Mouse (Mus musculus): ENCODE measurements around the gene Ngdn. TPM values are rescaled to one million over a fixed set of nuclear protein-coding genes. Genes with fewer than 3 reads are reported as not detected.

Gene Ngdn
- polyA plus RNA-seq, 1 experiment from 2014 or later, result 61.9 TPM

GRCm38 (mm10) chr14:55052496-55052895, 37.2 kb downstream of the Ngdn start:
- H3K4me2 ChIP-seq, result peak overlapping the region; percentile 52
- peak overlapping the region; percentile 97 for H3K27ac ChIP-seq (replicated peaks)
- no peaks in the 10 kb centered on the region for H3K9me3 ChIP-seq
- peaks cover 56% of the 10 kb centered on the region for H3K4me1 ChIP-seq (replicated peaks)
- no peak overlapping the region for H3K4me3 ChIP-seq
- H3K27me3 ChIP-seq, result no peaks in the 10 kb centered on the region
- WGBS, result 30% methylated on average over 9 of the region's 9 CpGs
- H3K36me3 ChIP-seq, result no peaks in the 10 kb centered on the region
- 0 out of 2 replicates have a peak overlapping the region, but pooled peaks have one; percentile 8 for H3K9ac ChIP-seq
- peak; percentile 44 for ATAC-seq (ENCODE audit: low read depth)

DNA sequence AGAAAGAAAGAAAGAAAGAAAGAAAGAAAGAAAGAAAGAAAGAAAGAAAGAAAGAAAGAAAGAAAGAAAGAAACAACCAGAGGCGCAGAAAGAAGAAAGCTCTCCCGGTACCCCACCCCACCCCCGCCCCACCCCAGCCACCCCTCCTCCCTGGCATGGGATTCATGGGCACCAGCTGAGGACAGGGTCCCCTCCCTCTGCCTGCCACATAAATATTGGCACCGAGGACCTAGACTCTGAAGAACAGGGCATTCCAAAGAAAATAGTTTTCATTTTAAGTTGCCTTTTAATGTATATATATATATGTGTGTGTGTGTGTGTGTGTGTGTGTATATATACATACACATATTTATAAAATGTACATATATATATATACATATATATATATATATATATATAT, 37.8 kb downstream of the Ngdn start:
- H3K27me3 ChIP-seq, result no peaks in the 10 kb centered on the region

DNA sequence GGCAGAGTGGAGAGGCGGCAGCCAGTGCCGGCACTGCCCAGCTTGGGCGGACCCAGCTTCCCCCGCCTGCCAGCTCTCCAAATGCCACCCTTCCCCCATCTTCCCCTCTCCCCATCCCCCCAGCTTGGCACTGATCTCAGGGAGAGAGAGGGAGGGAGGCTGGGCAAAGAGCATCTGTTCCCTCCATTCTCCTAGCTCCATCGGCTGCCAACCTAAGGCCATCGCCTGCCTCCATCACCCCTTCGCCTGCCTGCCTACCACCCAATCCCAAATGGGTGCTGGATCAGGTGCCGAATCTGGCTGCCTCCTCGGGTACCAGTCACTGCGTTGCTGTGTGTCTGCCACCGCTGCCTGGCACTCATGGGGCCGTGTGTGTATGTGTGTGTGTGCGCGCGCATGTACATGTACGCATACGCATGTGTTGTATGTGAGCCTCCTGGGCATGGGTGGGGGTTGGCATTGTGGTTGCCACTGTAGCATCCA, 38.5 kb downstream of the Ngdn start:
- peak overlapping the region; percentile 52 for H3K4me2 ChIP-seq
- peak overlapping the region; percentile 47 for H3K9ac ChIP-seq
- no peaks in the 10 kb centered on the region for H3K36me3 ChIP-seq
- H3K9me3 ChIP-seq, result no peaks in the 10 kb centered on the region
- peak overlapping the region; percentile 97 for H3K27ac ChIP-seq (replicated peaks)
- H3K27me3 ChIP-seq, result no peaks in the 10 kb centered on the region
- H3K4me1 ChIP-seq (replicated peaks), result peaks cover 67% of the 10 kb centered on the region
- peak overlapping the region; percentile 34 for H3K4me3 ChIP-seq
- peak; percentile 81 for ATAC-seq (ENCODE audit: low read depth)
- WGBS, result 50% methylated on average over 17 of the region's 17 CpGs

More for the DNA sequence above, 37.8 kb downstream of the Ngdn start:
- Histone ChIP-seq H3K9me3 (no peaks in the 10 kb centered on the region), H3K27ac (replicated peaks) (peak overlapping the region; percentile 97), H3K36me3 (no peaks in the 10 kb centered on the region), H3K4me3 (peak overlapping the region; percentile 34; the same call in 1 of the 2 replicates), H3K9ac (no peak overlapping the region), H3K4me1 (replicated peaks) (peaks cover 62% of the 10 kb centered on the region), H3K4me2 (peak overlapping the region; percentile 52)
- ATAC-seq (ENCODE audit: low read depth), result no peak
- WGBS, result 47% methylated on average over 4 of the region's 4 CpGs

GRCm38 (mm10) chr14:55054191-55054749, 39.0 kb downstream of the Ngdn start:
- H3K36me3 ChIP-seq, result no peaks in the 10 kb centered on the region
- peak; percentile 41 for ATAC-seq (ENCODE audit: low read depth)
- H3K27me3 ChIP-seq, result no peaks in the 10 kb centered on the region
- WGBS, result 61% methylated on average over 10 of the region's 10 CpGs
- H3K4me3 ChIP-seq, result peak overlapping the region; percentile 34
- H3K9ac ChIP-seq, result peak overlapping the region; percentile 47
- peaks cover 73% of the 10 kb centered on the region for H3K4me1 ChIP-seq (replicated peaks)
- H3K4me2 ChIP-seq, result peak overlapping the region; percentile 52
- H3K9me3 ChIP-seq, result no peaks in the 10 kb centered on the region
- peak overlapping the region; percentile 97 for H3K27ac ChIP-seq (replicated peaks)

DNA sequence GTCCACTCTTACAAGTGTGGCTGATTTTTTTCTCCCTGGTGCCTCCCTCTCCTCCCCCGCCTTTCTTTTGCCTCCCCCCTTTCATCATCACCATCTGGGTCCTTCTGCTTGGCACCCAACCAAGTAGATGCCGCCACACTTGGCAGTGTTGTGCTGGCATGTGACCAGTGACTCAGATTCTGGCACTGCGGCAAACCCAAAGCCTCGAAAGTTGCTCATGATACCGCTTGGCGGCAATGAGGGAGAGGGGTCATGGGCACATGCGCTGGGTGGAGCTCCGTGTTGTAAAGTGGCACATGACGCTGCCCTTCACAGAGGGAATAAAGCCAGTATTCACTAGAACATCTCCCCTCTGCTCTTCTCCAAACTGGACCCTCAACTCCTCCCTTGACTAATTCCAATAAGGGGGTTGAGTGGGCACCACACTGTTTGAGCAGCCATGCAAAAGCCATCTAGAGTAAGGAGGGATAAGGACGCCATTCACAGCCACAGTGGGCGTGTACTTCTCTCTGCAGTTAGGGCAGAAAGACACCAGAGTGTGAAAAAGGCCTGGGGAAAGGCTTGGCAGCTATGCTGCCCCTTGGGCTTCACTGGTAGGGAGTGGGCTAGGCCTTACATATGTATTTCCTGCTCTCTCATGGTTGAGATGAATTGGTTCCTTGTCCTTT, 40.0 kb downstream of the Ngdn start:
- no peaks in the 10 kb centered on the region for H3K36me3 ChIP-seq
- H3K9me3 ChIP-seq, result no peaks in the 10 kb centered on the region
- H3K4me1 ChIP-seq (replicated peaks), result peaks cover 74% of the 10 kb centered on the region
- peak overlapping the region; percentile 52 for H3K4me2 ChIP-seq
- H3K9ac ChIP-seq, result 0 out of 2 replicates have a peak overlapping the region, but pooled peaks have one; percentile 47
- H3K27me3 ChIP-seq, result no peaks in the 10 kb centered on the region
- WGBS, result 61% methylated on average over 11 of the region's 11 CpGs
- ATAC-seq (ENCODE audit: low read depth), result peak; percentile 36
- peak overlapping the region; percentile 34 for H3K4me3 ChIP-seq
- peak overlapping the region; percentile 97 for H3K27ac ChIP-seq (replicated peaks)

- WGBS, result 87% methylated on average over 1 of the region's 1 CpGs
These were observed 43.8 kb downstream of the Ngdn start for GRCm38 (mm10) chr14:55059009-55059408.

GRCm38 (mm10) chr14:55059931-55060330, 44.7 kb downstream of the Ngdn start:
- H3K36me3 ChIP-seq, result peaks cover 30% of the 10 kb centered on the region
- H3K9ac ChIP-seq, result no peak overlapping the region
- H3K4me3 ChIP-seq, result no peak overlapping the region
- peaks cover 92% of the 10 kb centered on the region for H3K4me1 ChIP-seq (replicated peaks)
- H3K27me3 ChIP-seq, result no peaks in the 10 kb centered on the region
- no peaks in the 10 kb centered on the region for H3K9me3 ChIP-seq
- 76% methylated on average over 5 of the region's 5 CpGs for WGBS
- H3K27ac ChIP-seq (replicated peaks), result no peak overlapping the region
- no peak overlapping the region for H3K4me2 ChIP-seq
- ATAC-seq (ENCODE audit: low read depth), result no peak

More at GRCm38 (mm10) chr14:55059009-55059408, 43.8 kb downstream of the Ngdn start:
- Histone ChIP-seq H3K9ac (no peak overlapping the region), H3K4me2 (peak overlapping the region; percentile 52), H3K27me3 (no peaks in the 10 kb centered on the region), H3K4me1 (replicated peaks) (peaks cover 92% of the 10 kb centered on the region), H3K36me3 (peaks cover 21% of the 10 kb centered on the region), H3K9me3 (no peaks in the 10 kb centered on the region), H3K27ac (replicated peaks) (no peak overlapping the region), H3K4me3 (no peak overlapping the region)
- no peak for ATAC-seq (ENCODE audit: low read depth)

DNA sequence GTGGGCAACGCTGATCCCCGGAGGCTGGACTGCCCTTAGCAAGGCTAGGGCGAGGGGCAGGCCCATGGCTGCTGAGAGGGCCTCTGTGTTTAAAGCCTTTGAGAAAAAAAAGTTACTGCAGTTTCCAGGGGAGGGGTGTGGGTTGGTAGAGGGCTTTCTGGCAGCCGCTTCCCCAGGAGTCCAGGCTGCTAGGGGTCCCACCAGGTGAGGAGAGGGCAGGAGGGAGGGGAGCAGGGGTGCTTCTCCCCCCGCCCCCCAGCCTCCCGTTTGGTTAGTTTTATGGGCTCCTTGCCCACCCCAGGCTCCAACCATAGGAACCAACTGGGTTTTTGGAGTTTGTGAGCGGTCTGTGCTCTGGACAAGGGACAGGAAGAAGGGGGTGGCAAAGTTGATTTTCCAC, 46.6 kb downstream of the Ngdn start:
- peak overlapping the region; percentile 62; the same call in 1 of the 2 replicates for H3K27ac ChIP-seq (replicated peaks)
- no peaks in the 10 kb centered on the region for H3K9me3 ChIP-seq
- WGBS, result 32% methylated on average over 7 of the region's 7 CpGs
- H3K27me3 ChIP-seq, result no peaks in the 10 kb centered on the region
- no peak for ATAC-seq (ENCODE audit: low read depth)
- peaks cover 74% of the 10 kb centered on the region for H3K4me1 ChIP-seq (replicated peaks)
- 0 out of 2 replicates have a peak overlapping the region, but pooled peaks have one; percentile 53 for H3K9ac ChIP-seq
- peak overlapping the region; percentile 44; the same call in 1 of the 2 replicates for H3K4me2 ChIP-seq
- peaks cover 49% of the 10 kb centered on the region for H3K36me3 ChIP-seq
- H3K4me3 ChIP-seq, result no peak overlapping the region

- WGBS, result 13% methylated on average over 17 of the region's 17 CpGs
These were observed 47.4 kb downstream of the Ngdn start for GRCm38 (mm10) chr14:55062626-55063025.

GRCm38 (mm10) chr14:55063117-55063516, 47.9 kb downstream of the Ngdn start:
- H3K4me3 ChIP-seq, result no peak overlapping the region
- peaks cover 61% of the 10 kb centered on the region for H3K4me1 ChIP-seq (replicated peaks)
- peak overlapping the region; percentile 62 for H3K27ac ChIP-seq (replicated peaks)
- H3K9me3 ChIP-seq, result no peaks in the 10 kb centered on the region
- peak overlapping the region; percentile 53; the same call in 1 of the 2 replicates for H3K9ac ChIP-seq
- peak overlapping the region; percentile 44 for H3K4me2 ChIP-seq
- WGBS, result 80% methylated on average over 5 of the region's 5 CpGs
- H3K27me3 ChIP-seq, result no peaks in the 10 kb centered on the region
- no peak for ATAC-seq (ENCODE audit: low read depth)
- peaks cover 62% of the 10 kb centered on the region for H3K36me3 ChIP-seq

More at GRCm38 (mm10) chr14:55062626-55063025, 47.4 kb downstream of the Ngdn start:
- Histone ChIP-seq H3K9me3 (no peaks in the 10 kb centered on the region), H3K4me1 (replicated peaks) (peaks cover 66% of the 10 kb centered on the region), H3K36me3 (peaks cover 57% of the 10 kb centered on the region), H3K9ac (peak overlapping the region; percentile 53; the same call in 1 of the 2 replicates), H3K4me2 (peak overlapping the region; percentile 44), H3K4me3 (0 out of 2 replicates have a peak overlapping the region, but pooled peaks have one; percentile 3), H3K27ac (replicated peaks) (peak overlapping the region; percentile 62), H3K27me3 (no peaks in the 10 kb centered on the region)
- peak; percentile 56; the same call in 1 of the 2 replicates for ATAC-seq (ENCODE audit: low read depth)

GRCm38 (mm10) chr14:55063581-55064381, 48.5 kb downstream of the Ngdn start:
- no peak overlapping the region for H3K4me3 ChIP-seq
- 90% methylated on average over 22 of the region's 22 CpGs for WGBS
- no peak for ATAC-seq (ENCODE audit: low read depth)
- H3K4me1 ChIP-seq (replicated peaks), result peaks cover 56% of the 10 kb centered on the region
- H3K36me3 ChIP-seq, result peaks cover 68% of the 10 kb centered on the region
- no peak overlapping the region for H3K27ac ChIP-seq (replicated peaks)
- H3K9me3 ChIP-seq, result no peaks in the 10 kb centered on the region
- no peaks in the 10 kb centered on the region for H3K27me3 ChIP-seq
- H3K4me2 ChIP-seq, result no peak overlapping the region
- H3K9ac ChIP-seq, result no peak overlapping the region

All from neural tube, embryonic 13.5 days (tissue).